Mouse (Mus musculus) spleen, adult 12 weeks (tissue): ENCODE results near the gene Cacna1d.
A peak's percentile ranks its signal among the peaks of the same experiment; 100 is the strongest.

ENCODE experiments used
- DNase-seq: peaks from one replicate; pipeline ENCODE4 v3.0.0; 2022; ENCODE audit warnings: low spot score

The Cacna1d gene

DNA sequence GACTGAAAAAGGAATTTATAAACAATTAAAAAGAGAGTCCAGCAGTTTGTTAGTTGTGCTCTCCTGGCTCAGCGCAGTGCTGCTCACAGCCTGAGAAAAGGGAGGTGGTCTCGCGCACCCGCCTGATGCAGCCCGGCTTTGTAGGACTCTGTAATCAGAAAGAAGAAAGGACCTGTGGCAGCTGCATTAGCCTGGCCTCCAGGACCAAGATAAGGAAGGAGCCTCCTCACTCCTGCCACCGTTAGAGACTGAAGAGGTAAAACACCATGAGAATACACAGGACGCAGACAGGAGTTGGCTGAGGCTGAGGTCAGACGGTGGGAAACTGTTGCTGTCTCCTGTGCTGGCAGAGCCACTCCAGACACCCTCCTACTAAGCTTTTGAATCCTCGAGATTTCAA is at the start of gene Cacna1d:
TSS of gene Cacna1d (minus strand) at position 114 of the 400 bp plus-strand sequence.
- no peak for DNase-seq

- DNase-seq: no peak
These were observed 42.7 kb upstream of the Cacna1d start for GRCm38 (mm10) chr14:30533780-30534450.

DNA sequence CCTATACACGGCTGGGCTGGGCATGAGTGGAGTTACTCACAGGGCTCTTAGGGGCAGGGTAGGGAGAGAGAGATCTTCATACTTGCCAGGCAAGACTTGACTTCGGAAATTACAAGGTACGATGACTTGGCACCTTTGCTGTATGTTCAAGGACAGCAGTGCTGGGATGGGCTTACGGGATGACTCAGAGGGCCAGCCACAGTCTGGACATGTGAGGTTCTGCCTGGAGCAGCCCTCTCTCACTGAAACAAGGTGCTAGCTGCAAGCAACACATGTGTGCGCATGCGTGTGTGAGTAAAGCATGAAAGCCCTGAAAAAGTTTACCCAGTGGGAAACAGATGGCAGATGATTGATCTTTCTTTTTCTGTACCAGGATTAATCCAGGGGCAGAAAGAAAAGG is 40.6 kb upstream of the Cacna1d start:
- DNase-seq: no peak

- DNase-seq: no peak
These were observed 40.2 kb upstream of the Cacna1d start for GRCm38 (mm10) chr14:30531431-30531830.

DNA sequence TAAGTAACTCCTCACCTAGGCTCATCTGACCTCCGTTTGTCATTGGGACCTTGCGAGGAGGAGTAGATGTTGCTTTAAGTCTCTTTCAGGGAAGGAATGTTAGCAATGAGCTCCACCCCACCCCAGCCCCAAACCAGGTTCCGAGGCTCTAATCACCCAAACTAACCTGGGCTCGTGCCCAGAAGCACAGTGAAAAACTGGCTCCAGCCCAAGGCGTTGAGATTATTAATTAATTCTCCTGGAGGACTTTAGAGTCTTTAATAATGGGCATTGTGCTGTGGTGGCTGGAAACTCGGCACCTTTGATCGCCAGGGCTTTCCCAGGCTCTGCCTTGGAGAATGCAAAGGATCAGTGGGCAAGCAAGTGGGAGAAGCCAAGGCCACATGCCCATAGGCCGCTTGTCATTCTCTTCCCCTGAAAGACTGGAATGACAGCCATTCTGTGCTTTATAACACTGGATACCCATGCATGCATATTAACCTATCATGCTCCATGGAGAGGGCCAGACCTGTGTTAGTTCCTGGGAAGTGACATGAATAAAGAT is 39.5 kb upstream of the Cacna1d start:
- no peak for DNase-seq

DNA sequence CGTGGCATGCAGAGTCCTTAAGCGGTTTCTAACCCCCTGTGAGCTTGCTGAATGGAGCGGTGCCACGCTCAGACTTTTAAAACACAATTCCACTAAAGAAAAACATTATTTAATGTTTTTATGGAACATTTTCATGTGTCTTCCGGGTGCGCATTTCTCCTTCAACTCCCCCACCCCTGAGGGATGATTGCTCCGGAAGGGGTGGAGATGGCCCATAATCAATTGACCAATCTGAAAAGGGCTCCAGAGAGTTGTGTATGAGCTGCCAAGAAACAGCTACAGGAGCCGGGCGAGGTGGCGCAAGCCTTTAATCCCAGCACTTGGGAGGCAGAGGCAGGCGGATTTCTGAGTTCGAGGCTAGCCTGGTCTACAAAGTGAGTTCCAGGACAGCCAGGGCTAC is 38.2 kb upstream of the Cacna1d start:
- no peak for DNase-seq

GRCm38 (mm10) chr14:30528961-30529360 is 37.7 kb upstream of the Cacna1d start:
- no peak for DNase-seq

GRCm38 (mm10) chr14:30528392-30528791 is 37.1 kb upstream of the Cacna1d start:
- no peak for DNase-seq

- no peak for DNase-seq
These were observed 32.1 kb upstream of the Cacna1d start for GRCm38 (mm10) chr14:30523356-30523755.

- DNase-seq: no peak
These were observed 28.1 kb upstream of the Cacna1d start for GRCm38 (mm10) chr14:30519323-30519722.

- no peak for DNase-seq
These were observed 24.9 kb upstream of the Cacna1d start for GRCm38 (mm10) chr14:30515931-30516723.

- DNase-seq: no peak
These were observed 21.6 kb upstream of the Cacna1d start for GRCm38 (mm10) chr14:30512896-30513295.

DNA sequence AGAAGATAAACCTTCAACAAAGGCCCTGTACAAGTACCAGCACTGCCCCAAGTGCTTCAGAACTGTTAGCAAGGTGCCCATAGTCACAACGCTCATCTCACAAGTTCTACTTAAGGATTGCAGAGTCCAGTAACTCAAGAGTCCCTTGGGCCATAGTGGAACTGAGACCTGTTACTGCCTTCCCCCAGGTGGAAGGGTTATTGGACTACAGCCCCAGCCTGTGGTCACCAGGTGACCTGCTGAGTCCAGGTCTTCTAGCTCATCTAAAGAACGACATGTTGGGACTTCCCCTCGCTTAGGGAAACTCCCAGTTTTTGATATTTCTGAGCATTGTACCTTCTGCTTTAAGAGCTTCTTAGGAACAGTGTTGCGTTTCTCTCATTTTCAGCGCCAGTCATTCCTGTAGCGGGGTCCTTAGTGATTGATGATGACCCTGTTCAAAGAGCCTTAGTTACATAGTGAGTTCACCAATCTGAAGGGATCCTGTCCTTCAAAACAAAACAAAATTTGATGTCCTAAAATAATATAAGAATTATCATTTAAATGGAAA is 19.0 kb upstream of the Cacna1d start:
- DNase-seq: no peak

- DNase-seq: no peak
These were observed 13.7 kb upstream of the Cacna1d start for GRCm38 (mm10) chr14:30504990-30505389.

DNA sequence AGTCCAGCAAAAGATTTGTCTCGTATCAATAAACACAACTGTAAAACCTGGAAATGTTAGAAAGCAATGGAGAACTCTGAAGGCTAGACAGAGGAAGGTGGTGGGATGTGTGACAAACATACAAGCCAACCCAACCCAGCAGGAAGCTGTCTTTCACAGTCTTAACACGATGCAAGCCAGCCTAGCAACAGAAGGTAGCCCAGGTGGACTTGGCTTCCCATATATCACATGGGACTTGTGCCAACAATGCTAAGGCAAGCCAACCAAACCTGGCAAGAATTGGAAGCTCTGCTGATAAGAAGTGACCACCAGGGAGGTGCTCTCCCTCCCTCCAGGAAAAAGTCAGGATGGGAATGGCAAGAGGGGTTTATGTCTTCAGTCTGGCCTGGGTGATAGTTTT is 6.9 kb upstream of the Cacna1d start:
- DNase-seq: no peak

- no peak for DNase-seq
These were observed 3.7 kb upstream of the Cacna1d start for GRCm38 (mm10) chr14:30494998-30495397.

- DNase-seq: no peak
These were observed 2.0 kb upstream of the Cacna1d start for GRCm38 (mm10) chr14:30493276-30493675.

DNA sequence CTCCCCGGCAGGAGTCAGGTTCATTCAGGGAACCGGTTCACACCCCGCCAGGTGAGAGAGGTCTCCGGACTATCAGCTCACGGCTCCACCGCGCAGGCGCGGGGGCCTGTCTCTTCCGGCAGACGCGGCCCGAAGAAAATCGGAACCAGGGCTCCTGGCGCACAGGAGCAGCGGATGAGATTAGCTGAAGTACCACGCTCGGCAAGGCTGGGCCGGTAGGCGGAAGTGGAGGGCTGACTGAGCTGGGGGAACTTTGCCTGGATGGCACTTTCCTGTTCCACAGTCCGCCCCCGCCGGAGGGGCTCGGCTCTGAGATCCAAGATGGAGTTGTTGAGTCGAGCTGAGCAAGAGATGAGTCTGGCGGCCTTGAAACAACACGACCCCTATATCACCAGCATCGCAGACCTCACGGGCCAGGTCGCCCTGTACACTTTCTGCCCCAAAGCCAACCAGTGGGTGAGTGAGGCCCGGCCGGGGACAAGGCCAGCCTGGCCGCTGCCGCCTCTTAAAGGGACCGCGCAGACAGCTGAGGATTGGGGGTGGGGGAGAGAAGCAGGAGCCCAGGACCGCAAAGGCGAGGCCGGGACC is 11.8 kb downstream of the Cacna1d start, which contains the start of gene Dcp1a:
TSS of gene Dcp1a (plus strand) at position 175 of the 588 bp plus-strand sequence.
- DNase-seq: peak; percentile 90

- no peak for DNase-seq
These were observed 16.8 kb downstream of the Cacna1d start for GRCm38 (mm10) chr14:30474416-30474815.

- no peak for DNase-seq
These were observed 17.6 kb downstream of the Cacna1d start for GRCm38 (mm10) chr14:30473605-30474004.

- no peak for DNase-seq
These were observed 27.9 kb downstream of the Cacna1d start for GRCm38 (mm10) chr14:30463312-30463711.

DNA sequence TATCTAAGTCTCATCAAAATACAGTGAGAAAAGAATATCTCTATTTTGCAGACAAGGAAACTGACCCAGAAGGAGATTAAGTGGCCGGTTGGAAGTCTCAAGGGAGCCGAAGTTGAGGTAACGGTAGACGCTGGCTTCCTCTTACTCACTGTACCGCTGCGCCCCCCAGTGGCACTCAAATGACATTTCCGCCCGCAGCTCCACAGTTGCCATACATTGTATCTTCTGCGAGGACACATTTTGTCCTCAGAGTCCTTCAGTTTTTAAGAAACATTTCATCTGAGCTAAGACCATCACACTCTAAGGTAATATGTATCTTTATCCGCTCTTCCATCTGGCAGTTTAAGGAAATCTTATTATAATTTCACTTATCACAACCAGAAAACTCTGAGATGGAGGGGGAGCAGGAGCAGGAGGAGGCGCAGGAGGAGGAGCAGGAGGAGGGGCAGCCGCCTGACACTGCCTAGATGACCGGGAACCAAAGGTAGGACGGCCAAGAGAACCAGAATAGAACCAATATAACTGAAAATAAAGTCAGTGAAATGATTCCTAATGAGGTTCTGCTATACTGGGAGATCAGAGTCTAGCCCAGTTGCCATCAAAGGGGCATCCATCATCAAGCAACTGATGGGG is 31.2 kb downstream of the Cacna1d start:
- DNase-seq: peak; percentile 38
